Mouse (Mus musculus): ENCODE results near the gene Gm17416.

DNA sequence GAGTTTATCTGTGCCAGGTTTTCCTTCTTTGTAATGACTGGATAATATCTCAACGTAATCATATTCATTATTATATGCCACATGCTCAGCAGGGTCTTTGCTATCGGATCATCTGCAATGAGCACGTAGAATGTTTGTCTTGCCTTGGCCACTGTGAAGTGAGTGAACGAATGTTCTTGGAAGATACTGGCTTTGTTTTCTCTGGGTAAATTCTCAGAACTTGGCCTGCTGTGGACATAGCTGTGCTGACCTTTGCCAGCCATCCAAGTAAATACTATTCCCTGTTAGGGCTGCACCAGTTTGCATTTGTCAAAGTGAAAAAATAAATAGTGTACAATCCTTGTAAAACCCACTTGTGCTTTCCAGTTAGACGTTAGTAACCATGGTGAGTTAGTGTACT lies 21.0 kb upstream of the Gm17416 start:
- TF ChIP-seq POLR2A (IDR thresholded peaks at IDR 0.05; ENCODE audit: borderline replicate concordance, extremely low read depth, insufficient read depth, insufficient read length, poor library complexity, severe bottlenecking) (no peak), CTCF (IDR thresholded peaks at IDR 0.05; ENCODE audit: borderline replicate concordance, extremely low read depth, insufficient read depth, insufficient read length) (no peak)
